Mouse (Mus musculus) spleen, adult 2 months (tissue): ENCODE measurements around the gene Hsf2bp.

ENCODE experiments used
- CTCF ChIP-seq: fragments of 200-500 bp; IDR thresholded peaks from 2 replicates; pipeline ENCODE4 v1.5.1; 2011; ENCODE audit warnings: mild to moderate bottlenecking, inconsistent platforms; ENCODE audit not compliant: insufficient read depth, insufficient read length, insufficient replicate concordance; ENCODE audit errors: extremely low read depth
- POLR2A ChIP-seq: fragments of 200-500 bp; IDR thresholded peaks from 2 replicates; pipeline ENCODE4 v1.6.1; 2011; ENCODE audit warnings: low read depth, low read length, inconsistent platforms

- TF ChIP-seq CTCF: no peak
- TF ChIP-seq POLR2A: no peak
Observed at GRCm38 (mm10) chr17:31912387-31912786, 123.8 kb downstream of the Hsf2bp start.
